Comparison of ENCODE assay signal across 8 mouse cellular contexts in genomic region chr3:53016436-53017340, GRCm38 (mm10). TPM values are rescaled to one million over a fixed set of nuclear protein-coding genes. Genes with fewer than 3 reads are reported as not detected.
DNase-seq lines count a peak whose midpoint lies in the region; ATAC-seq and TF ChIP-seq lines count a peak whose summit lies in the region.

Gene Cog6, minus strand, starts transcription at chr3:53017237.

- DNase-seq in Patski (ENCODE audit: low read depth, low spot score), result peak; percentile 73
- DNase-seq in cerebellum, postnatal 14 days, result peak; percentile 88 to 93
- DNase-seq in frontal cortex, postnatal 25 days (ENCODE audit: low spot score in 2 of 2), result peak; percentile 59 to 73
- peak; percentile 97 for DNase-seq in hindbrain, embryonic 14.5 days (ENCODE audit: low spot score)
- DNase-seq in layer of hippocampus, postnatal 36 days, result peak; percentile 79 to 82
- DNase-seq in lung, postnatal 36 days, result peak; percentile 85
- peak; percentile 92 for DNase-seq in retina, postnatal 1 day
- peak; percentile 71 for DNase-seq in urinary bladder, adult 18-20 months (ENCODE audit: low spot score in 2 of 2)

- H3K27ac ChIP-seq in hindbrain, embryonic 14.5 days, result peak within 1 kb of the TSS; percentile 86

- peaks cover 10% of the 10 kb centered on the region; the same call in 1 of the 2 replicates for H3K4me1 ChIP-seq in hindbrain, embryonic 14.5 days (replicated peaks; ENCODE audit: control insufficient read depth, insufficient read depth, low read length)

- ATAC-seq in Patski, result peak; percentile 87
- peak; percentile 96 for ATAC-seq in hindbrain, embryonic 14.5 days (ENCODE audit: low FRiP score)

- H3K4me3 ChIP-seq in hindbrain, embryonic 14.5 days (replicated peaks; ENCODE audit: low read length), result peak within 1 kb of the TSS; percentile 89

- H3K36me3 ChIP-seq in hindbrain, embryonic 14.5 days (replicated peaks; ENCODE audit: control insufficient read depth, insufficient read depth), result peaks cover 25% of the 10 kb centered on the region

- POLR2A ChIA-PET in Patski (lab: Charles Lee), result interaction anchor here (0.6 to 1.0 kb wide), 4 partner anchors 14 to 229 kb away, joined by 3 to 8 read pairs (median 4); no protein-coding TSS in a partner anchor

- CTCF ChIA-PET in Patski (lab: Charles Lee), result interaction anchor here (0.8 to 2.2 kb wide), 6 partner anchors 10 to 561 kb away, joined by 3 to 13 read pairs (median 4); no protein-coding TSS in a partner anchor

- peaks cover 17% of the 10 kb centered on the region for H3K27me3 ChIP-seq in Patski
- no peaks in the 10 kb centered on the region for H3K27me3 ChIP-seq in hindbrain, embryonic 14.5 days (ENCODE audit: control insufficient read depth, insufficient read depth, low read length)

- TF ChIP-seq CTCF in Patski (IDR thresholded peaks at IDR 0.05), result no peak

- H3K4me2 ChIP-seq in hindbrain, embryonic 14.5 days (replicated peaks), result peak within 1 kb of the TSS; percentile 76

- 6% methylated on average over 53 of the region's 53 CpGs for WGBS in hindbrain, embryonic 14.5 days

- no peaks in the 10 kb centered on the region for H3K9me3 ChIP-seq in hindbrain, embryonic 14.5 days (ENCODE audit: control insufficient read depth, low read length)

- in situ Hi-C loops in Patski (cut with MboI; ENCODE audit: low pct_unique_long_range_greater_than_20kb), result no loop called here

- H3K9ac ChIP-seq in hindbrain, embryonic 14.5 days, result peak within 1 kb of the TSS; percentile 86

RNA-seq across cellular contexts. Expression of gene Cog6, which starts in this region (rescaled TPM):
- polyA plus RNA-seq in Patski (2021), result 53.0 TPM
- 58.1 and 62.9 TPM in 2 replicates for polyA plus RNA-seq in hindbrain, embryonic 14.5 days (2014; fragmentation: Nextera tagmentation; extraction: Ambion mirVana)
- 10 to 100 TPM; 41.3 to 44.7 TPM for total RNA-seq in layer of hippocampus, postnatal 36 days (2021)

Comparison
In these comparisons a context has a peak if more than half of its experiments do, and no peak if none do; other contexts are left out.
1. Peak in every context shown above with its lines: DNase-seq, ATAC-seq, H3K4me3 ChIP-seq and H3K27ac ChIP-seq.